Mouse (Mus musculus): ENCODE data around the gene Actl6b. TPM values are rescaled to one million over a fixed set of nuclear protein-coding genes. Genes with fewer than 3 reads are reported as not detected.
A peak's percentile ranks its signal among the peaks of the same experiment; 100 is the strongest.

Actl6b gene
- polyA plus RNA-seq, 1 experiment from 2014 or later = 109 TPM

- Histone ChIP-seq H3K9ac (no peak overlapping the region; the same call in 1 of the 2 replicates), H3K36me3 (peaks cover 86% of the 10 kb centered on the region), H3K9me3 (no peaks in the 10 kb centered on the region), H3K4me2 (replicated peaks) (no peak overlapping the region), H3K4me3 (no peak overlapping the region), H3K4me1 (peaks cover 13% of the 10 kb centered on the region; the same call in 1 of the 2 replicates), H3K27ac (no peak overlapping the region), H3K27me3 (replicated peaks) (no peaks in the 10 kb centered on the region)
- ATAC-seq (ENCODE audit: low FRiP score, low read depth) = no peak
- WGBS = 79% methylated on average over 9 of the region's 9 CpGs
Observed at GRCm38 (mm10) chr5:137521861-137522260, 31.5 kb upstream of the Actl6b start.

GRCm38 (mm10) chr5:137522711-137523110 lies 30.6 kb upstream of the Actl6b start:
- Histone ChIP-seq H3K4me1 (peaks cover 16% of the 10 kb centered on the region; the same call in 1 of the 2 replicates), H3K36me3 (peaks cover 92% of the 10 kb centered on the region), H3K9ac (0 out of 2 replicates have a peak overlapping the region, but pooled peaks have one; percentile 2), H3K4me3 (no peak overlapping the region), H3K27me3 (replicated peaks) (no peaks in the 10 kb centered on the region), H3K9me3 (no peaks in the 10 kb centered on the region), H3K27ac (no peak overlapping the region), H3K4me2 (replicated peaks) (no peak overlapping the region)
- WGBS = 77% methylated on average over 11 of the region's 11 CpGs
- ATAC-seq (ENCODE audit: low FRiP score, low read depth) = no peak

- WGBS = 82% methylated on average over 25 of the region's 25 CpGs
- no peak for ATAC-seq (ENCODE audit: low FRiP score, low read depth)
- no peak overlapping the region for H3K4me3 ChIP-seq
Observed at GRCm38 (mm10) chr5:137523396-137524250, 29.7 kb upstream of the Actl6b start.

GRCm38 (mm10) chr5:137524251-137524515 lies 29.1 kb upstream of the Actl6b start:
- H3K27ac ChIP-seq = no peak overlapping the region

More at GRCm38 (mm10) chr5:137523396-137524250, 29.7 kb upstream of the Actl6b start:
- Histone ChIP-seq H3K9me3 (no peaks in the 10 kb centered on the region), H3K9ac (no peak overlapping the region), H3K27me3 (replicated peaks) (no peaks in the 10 kb centered on the region), H3K36me3 (peaks cover 97% of the 10 kb centered on the region), H3K4me1 (peaks cover 22% of the 10 kb centered on the region; the same call in 1 of the 2 replicates), H3K4me2 (replicated peaks) (no peak overlapping the region), H3K27ac (no peak overlapping the region)

GRCm38 (mm10) chr5:137524671-137525070 lies 28.6 kb upstream of the Actl6b start:
- Histone ChIP-seq H3K4me3 (no peak overlapping the region), H3K27ac (no peak overlapping the region), H3K9ac (no peak overlapping the region; the same call in 1 of the 2 replicates), H3K4me1 (peaks cover 28% of the 10 kb centered on the region), H3K27me3 (replicated peaks) (no peaks in the 10 kb centered on the region), H3K4me2 (replicated peaks) (no peak overlapping the region), H3K36me3 (peaks cover 97% of the 10 kb centered on the region), H3K9me3 (no peaks in the 10 kb centered on the region)
- WGBS = 90% methylated on average over 13 of the region's 13 CpGs
- no peak for ATAC-seq (ENCODE audit: low FRiP score, low read depth)

More at GRCm38 (mm10) chr5:137524251-137524515, 29.1 kb upstream of the Actl6b start:
- Histone ChIP-seq H3K9ac (no peak overlapping the region), H3K4me3 (no peak overlapping the region), H3K4me1 (peaks cover 23% of the 10 kb centered on the region), H3K9me3 (no peaks in the 10 kb centered on the region), H3K36me3 (peaks cover 97% of the 10 kb centered on the region), H3K27me3 (replicated peaks) (no peaks in the 10 kb centered on the region), H3K4me2 (replicated peaks) (no peak overlapping the region)
- ATAC-seq (ENCODE audit: low FRiP score, low read depth) = no peak
- WGBS = 87% methylated on average over 8 of the region's 8 CpGs

GRCm38 (mm10) chr5:137525511-137525910 lies 27.8 kb upstream of the Actl6b start:
- Histone ChIP-seq H3K9ac (peak overlapping the region; percentile 35; the same call in 1 of the 2 replicates), H3K4me2 (replicated peaks) (no peak overlapping the region), H3K27me3 (replicated peaks) (no peaks in the 10 kb centered on the region), H3K4me3 (no peak overlapping the region), H3K36me3 (peaks cover 90% of the 10 kb centered on the region), H3K4me1 (peaks cover 36% of the 10 kb centered on the region), H3K27ac (peak overlapping the region; percentile 10; the same call in 1 of the 2 replicates), H3K9me3 (no peaks in the 10 kb centered on the region)
- ATAC-seq (ENCODE audit: low FRiP score, low read depth) = no peak
- 80% methylated on average over 16 of the region's 16 CpGs for WGBS

- Histone ChIP-seq H3K9ac (no peak overlapping the region), H3K27ac (0 out of 2 replicates have a peak overlapping the region, but pooled peaks have one; percentile 15), H3K4me1 (peaks cover 38% of the 10 kb centered on the region), H3K4me3 (no peak overlapping the region), H3K36me3 (peaks cover 82% of the 10 kb centered on the region), H3K4me2 (replicated peaks) (no peak overlapping the region), H3K9me3 (no peaks in the 10 kb centered on the region), H3K27me3 (replicated peaks) (no peaks in the 10 kb centered on the region)
- no peak for ATAC-seq (ENCODE audit: low FRiP score, low read depth)
- 47% methylated on average over 16 of the region's 16 CpGs for whole genome bisulfite sequencing
Observed at GRCm38 (mm10) chr5:137526192-137526936, 27.0 kb upstream of the Actl6b start.

- H3K27ac ChIP-seq = no peak overlapping the region
- ATAC-seq (ENCODE audit: low FRiP score, low read depth) = no peak
- H3K36me3 ChIP-seq = peaks cover 71% of the 10 kb centered on the region
- H3K9ac ChIP-seq = no peak overlapping the region
- WGBS = 54% methylated on average over 1 of the region's 1 CpGs
- H3K4me2 ChIP-seq (replicated peaks) = no peak overlapping the region
- H3K4me1 ChIP-seq = peaks cover 41% of the 10 kb centered on the region
- no peaks in the 10 kb centered on the region for H3K9me3 ChIP-seq
- no peaks in the 10 kb centered on the region for H3K27me3 ChIP-seq (replicated peaks)
- H3K4me3 ChIP-seq = no peak overlapping the region
Observed at GRCm38 (mm10) chr5:137527413-137527812, 25.9 kb upstream of the Actl6b start.

GRCm38 (mm10) chr5:137528247-137528968 lies 24.9 kb upstream of the Actl6b start:
- peaks cover 61% of the 10 kb centered on the region for H3K36me3 ChIP-seq
- 88% methylated on average over 22 of the region's 22 CpGs for WGBS
- H3K4me2 ChIP-seq (replicated peaks) = no peak overlapping the region
- no peaks in the 10 kb centered on the region for H3K9me3 ChIP-seq
- no peak overlapping the region for H3K27ac ChIP-seq
- no peaks in the 10 kb centered on the region for H3K27me3 ChIP-seq (replicated peaks)
- H3K9ac ChIP-seq = no peak overlapping the region
- peaks cover 41% of the 10 kb centered on the region for H3K4me1 ChIP-seq
- no peak overlapping the region for H3K4me3 ChIP-seq
- no peak for ATAC-seq (ENCODE audit: low FRiP score, low read depth)

GRCm38 (mm10) chr5:137529221-137529995 lies 23.9 kb upstream of the Actl6b start:
- Histone ChIP-seq H3K4me1 (peaks cover 41% of the 10 kb centered on the region), H3K9ac (no peak overlapping the region), H3K4me2 (replicated peaks) (peak overlapping the region; percentile 91), H3K9me3 (no peaks in the 10 kb centered on the region), H3K27ac (no peak overlapping the region), H3K36me3 (peaks cover 51% of the 10 kb centered on the region), H3K27me3 (replicated peaks) (no peaks in the 10 kb centered on the region), H3K4me3 (no peak overlapping the region)
- ATAC-seq (ENCODE audit: low FRiP score, low read depth) = no peak
- WGBS = 74% methylated on average over 15 of the region's 15 CpGs

- H3K27ac ChIP-seq = peak overlapping the region; percentile 95; the same call in 1 of the 2 replicates
- peak overlapping the region; percentile 91 for H3K9ac ChIP-seq
- H3K27me3 ChIP-seq (replicated peaks) = no peaks in the 10 kb centered on the region
- peak overlapping the region; percentile 91 for H3K4me2 ChIP-seq (replicated peaks)
- no peaks in the 10 kb centered on the region for H3K9me3 ChIP-seq
- ATAC-seq (ENCODE audit: low FRiP score, low read depth) = no peak
- peaks cover 45% of the 10 kb centered on the region for H3K36me3 ChIP-seq
- H3K4me3 ChIP-seq = peak overlapping the region; percentile 93
- H3K4me1 ChIP-seq = peaks cover 41% of the 10 kb centered on the region
- 77% methylated on average over 8 of the region's 8 CpGs for WGBS
Observed at GRCm38 (mm10) chr5:137530075-137530474, 23.2 kb upstream of the Actl6b start.
